Mouse (Mus musculus) kidney, postnatal 36 days (tissue): ENCODE data around the gene Plekhg2.
A peak's percentile ranks its signal among the peaks of the same experiment; 100 is the strongest.

ENCODE experiments used
- DNase-seq, 2 experiments: peaks; one replicate each; pipeline ENCODE4 v3.0.0; 2021 to 2022; ENCODE audit warnings: mixed read lengths in 2 of 2

Plekhg2 gene

DNA sequence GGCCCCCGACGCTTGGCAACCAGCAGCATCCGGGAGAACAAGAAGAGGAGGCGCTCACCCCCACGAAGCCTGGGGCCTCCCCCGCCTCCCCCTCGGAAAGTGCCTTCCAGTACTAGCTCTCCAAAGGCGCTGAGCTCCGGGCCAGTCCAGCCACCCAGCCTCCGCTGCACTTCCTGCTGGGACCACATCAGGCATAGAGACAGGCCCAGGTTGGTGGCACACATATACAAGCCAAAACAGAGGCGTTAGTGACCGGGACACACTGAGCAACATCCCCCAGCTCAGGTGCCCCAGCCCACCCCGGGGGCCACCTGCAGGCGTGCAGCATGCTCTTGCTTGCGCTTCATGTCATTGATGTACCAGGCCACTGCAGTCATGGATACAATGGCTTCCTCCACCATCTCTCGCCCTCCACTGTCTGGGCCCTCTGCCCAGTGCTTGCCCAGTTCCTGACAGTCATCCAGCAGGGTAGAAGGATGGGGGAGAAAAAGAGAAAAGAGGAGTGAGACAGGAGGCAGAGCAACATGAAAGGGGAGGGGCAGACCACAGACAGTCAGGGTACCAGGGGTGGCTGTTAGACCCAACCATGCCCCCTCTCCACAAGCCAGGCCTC is 4.6 kb downstream of the Plekhg2 start:
- DNase-seq: no peak

- DNase-seq: no peak
Observed at GRCm38 (mm10) chr7:28362441-28363060, 9.8 kb downstream of the Plekhg2 start.

GRCm38 (mm10) chr7:28361647-28362341 is 10.6 kb downstream of the Plekhg2 start:
- DNase-seq: peak in 1 of 2 experiments; percentile 13

GRCm38 (mm10) chr7:28360291-28360690 is 12.1 kb downstream of the Plekhg2 start:
- DNase-seq: no peak

DNA sequence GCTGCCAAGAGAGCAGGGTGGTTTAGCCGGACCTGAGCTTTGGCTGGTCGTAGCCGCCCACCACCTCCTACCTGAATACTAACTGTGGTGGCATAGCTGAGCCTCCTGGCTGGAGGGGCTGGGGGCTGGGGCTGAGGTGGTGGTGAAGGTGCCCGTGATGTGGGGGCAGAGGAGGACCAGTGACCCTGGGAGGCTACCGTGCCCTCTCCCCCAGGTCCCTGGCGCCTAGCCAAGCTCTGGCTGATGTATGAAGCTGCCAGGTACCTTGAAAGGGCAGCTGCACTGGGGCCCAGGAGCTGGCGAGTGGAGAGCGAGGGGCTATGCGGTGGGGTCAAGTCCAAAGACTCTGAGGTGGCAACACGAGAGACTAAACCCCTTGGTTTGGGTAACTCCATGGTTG is 12.5 kb downstream of the Plekhg2 start:
- DNase-seq: peak in 1 of 2 experiments; percentile 14

DNA sequence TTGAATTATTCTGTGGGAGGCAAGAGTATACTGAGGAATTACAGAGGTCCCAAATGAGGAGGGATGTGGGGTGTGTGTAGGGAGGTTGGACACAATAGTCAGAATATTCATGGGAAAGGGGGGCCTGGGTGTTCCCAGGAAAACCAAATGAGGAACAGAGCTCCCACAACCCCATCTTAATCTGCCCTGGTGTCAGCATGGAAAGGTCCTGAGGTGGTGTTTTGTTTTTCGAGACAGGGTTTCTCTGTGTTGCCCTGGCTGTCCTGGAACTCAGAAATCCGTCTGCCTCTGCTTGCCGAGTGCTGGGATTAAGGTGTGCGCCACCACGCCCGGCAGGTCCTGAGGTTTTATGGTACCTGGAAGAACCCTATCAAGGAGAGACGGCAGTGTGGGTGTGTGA is 14.0 kb downstream of the Plekhg2 start:
- DNase-seq: no peak

DNA sequence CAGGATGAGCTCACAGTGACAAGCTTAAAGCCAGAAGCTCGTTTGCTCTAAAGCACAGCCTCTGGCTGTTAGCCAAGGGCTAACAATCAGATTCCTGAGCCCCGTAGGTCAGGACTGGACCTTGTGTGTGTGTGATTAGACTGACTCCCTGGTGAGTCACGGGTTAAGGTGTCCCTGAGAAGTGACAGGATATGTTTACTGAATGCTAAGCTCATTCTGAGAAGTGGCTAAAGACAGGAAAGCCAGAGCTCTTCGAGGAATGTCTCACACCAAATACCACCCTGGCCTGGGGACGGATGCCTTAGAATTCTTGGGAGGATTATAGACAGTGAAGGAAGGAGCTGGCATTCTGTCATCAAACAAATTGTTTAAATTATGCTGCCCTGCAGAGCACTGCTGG is 14.4 kb downstream of the Plekhg2 start:
- peak in 1 of 2 experiments; percentile 27 for DNase-seq

- peak; percentile 58 to 70 for DNase-seq
Observed at GRCm38 (mm10) chr7:28356981-28357380, 15.4 kb downstream of the Plekhg2 start.

DNA sequence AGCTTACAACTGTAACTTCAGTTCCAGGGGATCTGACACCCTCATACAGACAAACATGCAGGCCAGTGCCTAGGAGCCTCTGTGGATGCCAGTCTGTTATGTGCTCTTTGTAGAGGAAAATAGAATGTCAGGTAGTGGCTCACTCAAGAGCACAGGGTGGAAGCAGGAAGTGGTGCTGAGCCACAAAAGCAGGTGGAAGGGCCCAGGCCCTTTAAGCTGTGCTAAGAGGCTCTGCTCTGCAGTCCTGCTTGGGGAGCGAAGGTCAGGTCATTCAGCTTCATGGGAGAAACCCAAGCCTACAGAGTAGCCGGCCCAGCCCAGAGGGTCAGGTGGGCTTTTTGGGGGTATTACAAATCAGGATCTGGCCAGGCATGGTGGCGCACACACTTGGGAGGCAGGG is 17.2 kb downstream of the Plekhg2 start:
- no peak for DNase-seq

DNA sequence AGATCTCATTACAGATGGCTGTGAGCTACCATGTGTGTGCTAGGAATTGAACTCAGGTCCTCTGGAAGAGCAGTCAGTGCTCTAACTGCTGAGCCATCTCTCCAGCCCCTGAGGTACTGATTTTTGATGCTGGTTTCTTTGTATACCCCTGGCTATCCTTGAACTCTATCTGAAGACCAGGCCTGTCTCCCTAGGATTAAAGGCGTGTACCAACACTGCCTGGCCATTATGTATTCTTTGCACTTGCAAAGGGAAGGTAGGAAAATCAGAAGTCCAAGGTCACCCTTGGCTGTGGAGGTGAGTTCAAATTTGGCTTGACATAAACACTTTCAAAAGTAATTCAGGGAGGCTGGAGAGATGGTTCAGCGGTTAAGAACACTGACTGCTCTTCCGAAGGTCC is 17.8 kb downstream of the Plekhg2 start:
- DNase-seq: no peak

DNA sequence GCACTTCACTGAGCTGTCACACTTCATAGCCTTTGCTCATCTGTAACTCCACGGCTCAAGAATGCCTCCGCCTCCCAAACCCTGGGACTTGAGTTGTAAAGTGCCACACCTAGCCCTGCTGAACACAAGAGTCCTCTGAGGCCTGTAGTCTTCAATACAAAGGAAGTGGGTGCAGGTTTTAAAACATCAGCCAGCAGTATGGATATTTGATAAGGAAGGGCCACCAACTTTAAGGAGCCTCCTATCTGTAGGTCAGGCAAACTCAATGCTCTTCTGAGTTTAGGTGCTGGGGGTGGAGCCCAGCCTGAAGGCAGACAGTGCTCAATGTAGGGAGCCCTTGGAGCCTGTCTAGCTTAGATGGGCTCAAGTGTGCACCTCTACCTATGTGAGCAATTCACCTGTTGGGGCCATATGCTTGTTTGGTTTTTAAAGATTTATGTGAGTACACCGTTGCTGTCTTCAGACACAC is 18.3 kb downstream of the Plekhg2 start:
- no peak for DNase-seq

- peak in 1 of 2 experiments; percentile 17 for DNase-seq
Observed at GRCm38 (mm10) chr7:28353267-28353666, 19.1 kb downstream of the Plekhg2 start.

GRCm38 (mm10) chr7:28351676-28352191 is 20.7 kb downstream of the Plekhg2 start:
- DNase-seq: no peak

- DNase-seq: peak; percentile 97 to 98
Observed at GRCm38 (mm10) chr7:28350155-28350883, 22.1 kb downstream of the Plekhg2 start, which contains the start of gene Rps16. Rps16 (plus strand) TSS chr7:28350652.

DNA sequence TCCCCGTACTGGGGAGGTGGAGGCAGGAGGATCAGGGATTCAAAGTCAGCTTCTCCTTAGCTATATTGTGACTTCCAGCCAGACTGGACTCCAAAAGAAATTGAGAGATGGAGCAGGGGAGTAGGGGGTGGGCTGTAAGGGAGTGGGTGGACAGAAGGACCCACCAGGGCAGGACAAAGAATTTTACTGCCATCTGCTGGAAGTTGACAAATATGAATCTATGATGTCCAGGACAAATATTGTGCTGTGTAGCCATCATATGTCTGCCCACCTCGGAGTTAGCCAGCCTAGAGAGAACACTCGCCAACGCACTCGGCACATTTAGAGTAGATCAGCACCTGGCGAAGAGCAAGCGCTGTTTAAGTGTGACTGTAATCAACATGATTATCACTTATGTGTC is 23.8 kb downstream of the Plekhg2 start:
- DNase-seq: no peak

- peak; percentile 16 to 34 for DNase-seq
Observed at GRCm38 (mm10) chr7:28347746-28348145, 24.7 kb downstream of the Plekhg2 start.

- DNase-seq: peak; percentile 50 to 81
Observed at GRCm38 (mm10) chr7:28344637-28345036, 27.8 kb downstream of the Plekhg2 start.

DNA sequence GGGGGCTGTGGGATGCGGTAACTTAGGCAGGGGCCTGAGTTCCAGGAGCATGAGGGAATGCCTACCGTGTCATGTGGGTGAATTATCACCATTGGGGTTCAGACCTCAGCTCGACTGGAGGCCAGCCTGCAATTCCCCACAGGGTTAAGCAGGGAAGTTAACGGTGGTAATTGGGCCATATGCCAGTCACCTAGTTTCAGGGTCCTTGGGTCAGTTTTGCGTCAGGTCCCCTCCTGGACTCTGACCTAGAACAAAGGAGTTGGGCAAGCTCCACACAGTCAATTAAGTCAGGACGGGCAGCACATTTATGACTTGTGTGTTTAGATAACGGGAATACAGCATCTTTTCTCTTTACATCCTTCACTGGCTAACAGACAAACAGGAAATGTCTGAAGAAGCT is 31.0 kb downstream of the Plekhg2 start:
- DNase-seq: peak in 1 of 2 experiments; percentile 13

DNA sequence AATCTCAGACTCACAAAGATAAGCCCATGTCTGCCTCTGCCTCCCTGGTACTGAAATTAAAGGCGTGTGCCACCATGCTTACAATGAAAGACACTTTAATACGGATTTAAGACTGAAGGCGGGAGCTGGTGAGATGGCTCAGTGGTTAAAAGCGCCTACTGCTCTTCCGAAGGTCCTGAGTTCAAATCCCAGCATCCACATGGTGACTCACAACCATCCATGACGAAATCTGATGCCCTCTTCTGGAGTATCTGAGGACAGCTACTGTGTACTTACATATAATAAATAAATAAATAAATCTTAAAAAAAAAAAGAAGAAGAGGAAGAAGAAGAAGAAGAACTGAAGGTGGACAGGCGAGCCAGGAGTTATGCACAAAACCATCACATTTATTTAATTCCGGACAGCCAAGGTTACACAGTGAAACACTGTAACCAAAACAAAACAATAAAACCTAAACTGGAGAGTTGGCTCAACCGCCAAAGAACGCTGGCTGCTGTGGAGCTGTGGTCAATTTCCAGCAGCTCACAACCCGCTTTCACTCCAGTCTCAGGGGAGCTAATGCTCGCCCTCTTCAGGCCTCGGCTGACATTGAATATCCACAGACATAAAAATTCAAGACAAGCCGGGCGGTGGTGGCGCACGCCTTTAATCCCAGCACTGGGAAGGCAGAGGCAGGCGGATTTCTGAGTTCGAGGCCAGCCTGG is 33.0 kb downstream of the Plekhg2 start:
- DNase-seq: peak; percentile 69 to 72

DNA sequence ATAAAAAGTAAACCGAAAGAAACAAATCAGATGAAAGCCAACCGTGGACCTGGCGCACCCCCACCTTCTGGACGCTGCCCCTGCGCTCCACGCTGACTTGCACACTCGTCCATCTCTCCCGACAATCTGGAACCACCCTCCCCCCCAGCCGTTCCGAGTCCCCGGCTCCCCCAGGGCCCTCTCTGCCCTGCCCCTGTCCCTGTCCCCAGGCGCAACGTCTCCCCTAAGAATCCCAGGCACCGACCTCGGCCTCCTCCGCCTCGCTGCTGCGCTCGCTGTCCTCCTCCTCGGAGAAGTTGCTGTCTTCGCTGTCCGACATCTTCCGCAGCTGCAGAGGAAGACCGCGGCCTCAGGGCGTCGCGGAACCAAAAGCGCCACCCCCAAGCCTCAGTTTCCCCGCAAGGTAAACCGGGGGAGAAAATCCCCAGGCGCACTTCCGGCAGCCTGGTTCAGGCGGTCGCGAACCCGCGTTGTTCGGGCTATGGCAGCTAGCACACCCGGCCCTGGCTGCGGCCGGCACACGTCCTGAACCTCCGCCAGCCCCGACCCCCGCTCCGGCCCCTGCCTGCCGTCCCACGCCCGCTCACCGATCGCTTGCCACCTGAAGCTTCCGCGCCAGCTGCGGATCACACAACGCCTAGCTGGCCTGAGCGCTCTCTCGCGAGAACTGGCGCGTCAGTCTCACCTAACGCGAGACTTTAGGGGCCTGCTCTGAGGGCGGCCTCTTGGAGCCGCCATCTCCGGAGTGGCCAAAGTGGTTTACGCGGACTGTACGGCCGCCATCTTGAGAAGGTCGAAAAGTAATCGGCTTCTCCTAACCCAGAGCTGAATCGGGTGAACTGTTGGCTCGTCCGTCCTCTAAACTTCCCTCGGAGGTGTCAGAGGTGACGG is 34.0 kb downstream of the Plekhg2 start, which contains the start of gene Supt5:
Gene Supt5, minus strand, starts transcription at position 639 of the 891 bp plus-strand sequence.
- DNase-seq: peak; percentile 99

DNA sequence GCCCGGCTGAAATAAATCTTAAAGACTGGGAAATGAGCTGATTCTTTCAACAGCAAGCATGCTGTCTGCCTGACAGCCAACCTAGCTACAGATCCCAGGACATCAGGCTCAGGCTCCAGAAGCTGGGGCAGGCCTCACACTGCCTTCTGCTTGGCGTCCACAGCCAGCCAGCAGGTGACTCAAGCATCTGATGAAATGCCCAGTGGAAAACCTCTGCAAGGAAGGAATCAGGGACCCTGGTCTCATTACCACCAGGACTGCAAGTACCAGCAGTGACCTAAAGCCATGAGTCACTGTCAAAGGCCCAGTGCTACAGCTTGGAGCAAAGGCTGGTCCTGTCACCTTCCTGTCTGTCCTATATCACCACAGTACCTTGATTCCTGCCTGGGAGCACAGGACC is 36.9 kb downstream of the Plekhg2 start:
- no peak for DNase-seq
